Mouse (Mus musculus) spleen, adult 2 months (tissue): ENCODE results near the gene Cacng5. TPM values are rescaled to one million over a fixed set of nuclear protein-coding genes. Genes with fewer than 3 reads are reported as not detected.

Experiments
- DNase-seq, 2 experiments: peaks; one replicate each; pipeline versions ENCODE4 v3.0.0 to v3.0.0-alpha.2; 2012 to 2021; ENCODE audit warnings: low spot score in 2 of 2, low read depth in 1 of 2
- H3K27ac ChIP-seq: fragments of 200-500 bp; 2 replicates; pipeline ENCODE4 v1.5.1; 2012; ENCODE audit warnings: low read length, inconsistent platforms; ENCODE audit not compliant: insufficient read depth
- H3K27me3 ChIP-seq: fragments of 200-500 bp; 2 replicates; pipeline ENCODE4 v1.6.1; 2012; ENCODE audit warnings: mild to moderate bottlenecking, moderate library complexity, low read length, inconsistent platforms; ENCODE audit not compliant: control insufficient read depth, insufficient read depth
- H3K36me3 ChIP-seq: fragments of 200-500 bp; 2 replicates; pipeline ENCODE4 v1.6.1; 2012; ENCODE audit warnings: mild to moderate bottlenecking, low read length, inconsistent platforms; ENCODE audit not compliant: control insufficient read depth, insufficient read depth
- H3K4me1 ChIP-seq: fragments of 200-500 bp; 2 replicates; pipeline ENCODE4 v1.6.1; 2011; ENCODE audit warnings: inconsistent platforms; ENCODE audit not compliant: control insufficient read depth, insufficient read depth, insufficient read length
- H3K4me3 ChIP-seq: fragments of 200-500 bp; 2 replicates; pipeline ENCODE4 v1.5.1; 2011; ENCODE audit warnings: mild to moderate bottlenecking, inconsistent platforms; ENCODE audit not compliant: insufficient read depth, insufficient read length; ENCODE audit errors: extremely low read depth
- CTCF ChIP-seq: fragments of 200-500 bp; IDR thresholded peaks from 2 replicates; pipeline ENCODE4 v1.5.1; 2011; ENCODE audit warnings: mild to moderate bottlenecking, inconsistent platforms; ENCODE audit not compliant: insufficient read depth, insufficient read length, insufficient replicate concordance; ENCODE audit errors: extremely low read depth
- POLR2A ChIP-seq: fragments of 200-500 bp; IDR thresholded peaks from 2 replicates; pipeline ENCODE4 v1.6.1; 2011; ENCODE audit warnings: low read depth, low read length, inconsistent platforms
- WGBS: fragments of 180-500 bp; shearing (Covaris S2); methylation state at CpG from one replicate; pipeline ENCODE4 v1.1.7; 2018; 5-methylcytosine and 5-hydroxymethylcytosine counted together
- polyA plus RNA-seq: library from polyadenylated mRNA; depleted of rRNA; stranded (reverse); fragments of >200 nt; gene quantifications from 2 replicates; pipeline ENCODE4 v1.2.3, GENCODE M21; 2012

Gene Cacng5
- polyA plus RNA-seq, 1 experiment, result not detected

- no peak for TF ChIP-seq POLR2A
- no peak for TF ChIP-seq CTCF
- Histone ChIP-seq H3K27me3 (no peaks in the 10 kb centered on the region), H3K36me3 (no peaks in the 10 kb centered on the region), H3K4me3 (no peak overlapping the region), H3K27ac (no peak overlapping the region), H3K4me1 (no peaks in the 10 kb centered on the region)
- no peak for DNase-seq
- WGBS, result 63% methylated on average over 9 of the region's 9 CpGs
These were observed 2.9 kb upstream of the Cacng5 start for GRCm38 (mm10) chr11:107917721-107918235.

- Histone ChIP-seq H3K27ac (no peak overlapping the region), H3K4me1 (no peaks in the 10 kb centered on the region), H3K36me3 (no peaks in the 10 kb centered on the region), H3K27me3 (no peaks in the 10 kb centered on the region), H3K4me3 (no peak overlapping the region)
- WGBS, result 65% methylated on average over 3 of the region's 3 CpGs
- DNase-seq, result no peak
- no peak for TF ChIP-seq CTCF
- no peak for TF ChIP-seq POLR2A
These were observed 1.5 kb downstream of the Cacng5 start for GRCm38 (mm10) chr11:107913317-107913716.

GRCm38 (mm10) chr11:107905364-107905763 is 9.5 kb downstream of the Cacng5 start:
- H3K27ac ChIP-seq, result no peak overlapping the region
- 77% methylated on average over 9 of the region's 9 CpGs for WGBS
- no peak for DNase-seq

GRCm38 (mm10) chr11:107903966-107904605 is 10.8 kb downstream of the Cacng5 start:
- no peak overlapping the region for H3K4me3 ChIP-seq
- 48% methylated on average over 4 of the region's 4 CpGs for WGBS
- H3K4me1 ChIP-seq, result no peaks in the 10 kb centered on the region; the same call in 1 of the 2 replicates
- H3K27me3 ChIP-seq, result no peaks in the 10 kb centered on the region
- no peaks in the 10 kb centered on the region for H3K36me3 ChIP-seq
- H3K27ac ChIP-seq, result no peak overlapping the region
- no peak for DNase-seq
- TF ChIP-seq CTCF (no peak), POLR2A (no peak)

More at GRCm38 (mm10) chr11:107905364-107905763, 9.5 kb downstream of the Cacng5 start:
- Histone ChIP-seq H3K4me3 (no peak overlapping the region), H3K4me1 (no peaks in the 10 kb centered on the region; the same call in 1 of the 2 replicates), H3K27me3 (no peaks in the 10 kb centered on the region), H3K36me3 (no peaks in the 10 kb centered on the region)
- TF ChIP-seq POLR2A (no peak), CTCF (no peak)

- 55% methylated on average over 4 of the region's 4 CpGs for WGBS
- Histone ChIP-seq H3K27ac (no peak overlapping the region), H3K36me3 (no peaks in the 10 kb centered on the region), H3K4me3 (no peak overlapping the region), H3K4me1 (no peaks in the 10 kb centered on the region), H3K27me3 (no peaks in the 10 kb centered on the region)
- TF ChIP-seq CTCF (no peak), POLR2A (no peak)
- no peak for DNase-seq
These were observed 14.4 kb downstream of the Cacng5 start for GRCm38 (mm10) chr11:107900470-107900869.

- TF ChIP-seq POLR2A, result no peak
- no peak for TF ChIP-seq CTCF
- 56% methylated on average over 2 of the region's 2 CpGs for WGBS
- Histone ChIP-seq H3K4me1 (no peaks in the 10 kb centered on the region), H3K27ac (no peak overlapping the region), H3K36me3 (no peaks in the 10 kb centered on the region), H3K4me3 (no peak overlapping the region), H3K27me3 (no peaks in the 10 kb centered on the region)
- DNase-seq, result no peak
These were observed 16.2 kb downstream of the Cacng5 start for GRCm38 (mm10) chr11:107898698-107899097.

- Histone ChIP-seq H3K27ac (no peak overlapping the region), H3K36me3 (no peaks in the 10 kb centered on the region), H3K27me3 (no peaks in the 10 kb centered on the region), H3K4me1 (no peaks in the 10 kb centered on the region), H3K4me3 (no peak overlapping the region)
- DNase-seq, result no peak
- no peak for TF ChIP-seq POLR2A
- TF ChIP-seq CTCF, result no peak
- 72% methylated on average over 4 of the region's 4 CpGs for WGBS
These were observed 19.2 kb downstream of the Cacng5 start for GRCm38 (mm10) chr11:107895635-107896034.

- H3K4me1 ChIP-seq, result no peaks in the 10 kb centered on the region
- H3K36me3 ChIP-seq, result no peaks in the 10 kb centered on the region
- DNase-seq, result no peak
- no peak for TF ChIP-seq POLR2A
- no peak for TF ChIP-seq CTCF
- no peaks in the 10 kb centered on the region for H3K27me3 ChIP-seq
- WGBS, result 74% methylated on average over 3 of the region's 3 CpGs
- H3K27ac ChIP-seq, result no peak overlapping the region
- no peak overlapping the region for H3K4me3 ChIP-seq
These were observed 23.5 kb downstream of the Cacng5 start for GRCm38 (mm10) chr11:107891377-107891776.
